Mouse (Mus musculus) urinary bladder, postnatal 14 days (tissue): ENCODE measurements around the gene Brf1.

ENCODE experiments used
- DNase-seq: peaks from one replicate; pipeline ENCODE4 v3.0.0; 2021; ENCODE audit warnings: low spot score

Gene Brf1

GRCm38 (mm10) chr12:113017429-113017984, 17.0 kb upstream of the Brf1 start:
- no peak for DNase-seq

GRCm38 (mm10) chr12:113016976-113017375, 16.5 kb upstream of the Brf1 start:
- DNase-seq: no peak

GRCm38 (mm10) chr12:113015956-113016355, 15.5 kb upstream of the Brf1 start:
- DNase-seq: no peak

- DNase-seq: peak; percentile 20
Observed at GRCm38 (mm10) chr12:113014561-113015556, 14.4 kb upstream of the Brf1 start.

GRCm38 (mm10) chr12:113013604-113014558, 13.4 kb upstream of the Brf1 start, which contains the start of gene Pacs2:
Gene Pacs2, plus strand, starts transcription at chr12:113014508.
- DNase-seq: peak; percentile 94

- peak; percentile 32 for DNase-seq
Observed at GRCm38 (mm10) chr12:113013021-113013491, 12.6 kb upstream of the Brf1 start.

GRCm38 (mm10) chr12:113012443-113012842, 11.9 kb upstream of the Brf1 start:
- DNase-seq: no peak

GRCm38 (mm10) chr12:113011702-113012360, 11.3 kb upstream of the Brf1 start:
- DNase-seq: peak; percentile 26

GRCm38 (mm10) chr12:113004993-113005392, 4.5 kb upstream of the Brf1 start:
- DNase-seq: peak; percentile 79

GRCm38 (mm10) chr12:113004011-113004410, 3.5 kb upstream of the Brf1 start:
- DNase-seq: no peak

- no peak for DNase-seq
Observed at GRCm38 (mm10) chr12:113002667-113003066, 2.2 kb upstream of the Brf1 start.

- no peak for DNase-seq
Observed at GRCm38 (mm10) chr12:113001133-113001474, 600 bp upstream of the Brf1 start.

- DNase-seq: no peak
Observed at GRCm38 (mm10) chr12:112999569-113000293, 773 bp downstream of the Brf1 start.

- DNase-seq: no peak
Observed at GRCm38 (mm10) chr12:112994153-112994552, 6.4 kb downstream of the Brf1 start.

- DNase-seq: no peak
Observed at GRCm38 (mm10) chr12:112991444-112991843, 9.1 kb downstream of the Brf1 start.

GRCm38 (mm10) chr12:112990706-112991405, 9.6 kb downstream of the Brf1 start:
- DNase-seq: no peak

- DNase-seq: peak; percentile 41
Observed at GRCm38 (mm10) chr12:112987877-112988276, 12.6 kb downstream of the Brf1 start.

GRCm38 (mm10) chr12:112985346-112985745, 15.2 kb downstream of the Brf1 start:
- DNase-seq: no peak

- no peak for DNase-seq
Observed at GRCm38 (mm10) chr12:112982031-112982430, 18.5 kb downstream of the Brf1 start.

GRCm38 (mm10) chr12:112977156-112977555, 23.3 kb downstream of the Brf1 start:
- DNase-seq: no peak
